In genomic region chr12:32841442-32841900, GRCm38 (mm10) we compare ENCODE assay signal across 33 mouse cellular contexts. TPM values are rescaled to one million over a fixed set of nuclear protein-coding genes. Genes with fewer than 3 reads are reported as not detected.
DNase-seq lines count a peak whose midpoint lies in the region; ATAC-seq and TF ChIP-seq lines count a peak whose summit lies in the region.
"Had no signal": no experiment of that assay in that cellular context is flagged by ENCODE, and none has a peak within 500 bp of the region (broad histone marks: within the 10 kb centered on the region; RNA-seq: fewer than 3 reads in every experiment).

No protein-coding gene starts in this region.

- no peak for TF ChIP-seq CTCF in gastrocnemius, adult 2 months (IDR thresholded peaks at IDR 0.05)

- peak overlapping the region; percentile 88 for H3K27ac ChIP-seq in gastrocnemius, adult 2 months
- H3K27ac ChIP-seq in midbrain, embryonic 13.5 days: no peak overlapping the region
- no peak overlapping the region for H3K27ac ChIP-seq in midbrain, embryonic 11.5 days (ENCODE audit: low read depth, low read length)
- H3K27ac ChIP-seq: heart, embryonic 13.5 days; hindbrain, embryonic 10.5 days; hindbrain, embryonic 15.5 days; kidney, embryonic 15.5 days; left cerebral cortex, adult 2 months; limb, embryonic 12.5 days; liver, embryonic 15.5 days; macrophage; midbrain, embryonic 12.5 days had no signal

- no peaks in the 10 kb centered on the region for H3K27me3 ChIP-seq in midbrain, embryonic 13.5 days
- H3K27me3 ChIP-seq in midbrain, embryonic 11.5 days (ENCODE audit: control insufficient read depth, insufficient read depth, low read length): no peaks in the 10 kb centered on the region
- H3K27me3 ChIP-seq: heart, embryonic 13.5 days; hindbrain, embryonic 15.5 days; kidney, embryonic 15.5 days; limb, embryonic 12.5 days; liver, embryonic 15.5 days; midbrain, embryonic 12.5 days had no signal

- H3K9me3 ChIP-seq in midbrain, embryonic 13.5 days: no peaks in the 10 kb centered on the region
- no peaks in the 10 kb centered on the region for H3K9me3 ChIP-seq in midbrain, embryonic 11.5 days (ENCODE audit: control insufficient read depth, low read length)
- H3K9me3 ChIP-seq: heart, embryonic 13.5 days; hindbrain, embryonic 10.5 days; hindbrain, embryonic 15.5 days; kidney, embryonic 15.5 days; limb, embryonic 12.5 days; liver, embryonic 15.5 days; midbrain, embryonic 12.5 days had no signal

- no peak overlapping the region for H3K4me3 ChIP-seq in gastrocnemius, adult 2 months
- H3K4me3 ChIP-seq in midbrain, embryonic 13.5 days (replicated peaks): no peak overlapping the region
- H3K4me3 ChIP-seq in midbrain, embryonic 11.5 days (ENCODE audit: low read depth, low read length): no peak overlapping the region
- H3K4me3 ChIP-seq: erythroblast, embryonic 14.5 days; heart, embryonic 13.5 days; hindbrain, embryonic 10.5 days; hindbrain, embryonic 15.5 days; kidney, embryonic 15.5 days; left cerebral cortex, adult 2 months; limb, embryonic 12.5 days; liver, embryonic 15.5 days; midbrain, embryonic 12.5 days had no signal

- 42% methylated on average over 7 of the region's 7 CpGs for WGBS in midbrain, embryonic 13.5 days
- 67% methylated on average over 7 of the region's 7 CpGs for WGBS in midbrain, embryonic 11.5 days

- intact Hi-C loops in gastrocnemius, adult 2 months (cut with DNase I): no loop called here

- no peak for DNase-seq in gastrocnemius, adult 2 months
- DNase-seq in gastrocnemius, adult 18-20 months (ENCODE audit: low spot score): no peak
- no peak for DNase-seq in midbrain, embryonic 11.5 days (ENCODE audit: low spot score, missing footprints)
- no peak for DNase-seq in ovary, adult 18-20 months (ENCODE audit: low spot score)
- DNase-seq in spleen, adult 12 weeks (ENCODE audit: low spot score): no peak
- DNase-seq: adrenal gland, adult 2 months; adrenal gland, postnatal 36 days; cerebellum, adult 2 months; cerebellum, postnatal 14 days; gastrocnemius, postnatal 14 days; heart, postnatal 14 days; kidney, adult 11 months; kidney, postnatal 25 days; lung, embryonic 14.5 days; right cerebral cortex, adult 18-20 months; thymus, adult 2 months; thymus, postnatal 36 days had no signal

- H3K4me1 ChIP-seq in midbrain, embryonic 13.5 days (replicated peaks): no peaks in the 10 kb centered on the region; the same call in 1 of the 2 replicates
- H3K4me1 ChIP-seq in midbrain, embryonic 11.5 days (ENCODE audit: control insufficient read depth, insufficient read depth, low read length): no peaks in the 10 kb centered on the region
- H3K4me1 ChIP-seq: hindbrain, embryonic 10.5 days; hindbrain, embryonic 15.5 days; kidney, embryonic 15.5 days; limb, embryonic 12.5 days; liver, embryonic 15.5 days; midbrain, embryonic 12.5 days had no signal

- ATAC-seq in midbrain, embryonic 13.5 days: peak; percentile 69
- no peak for ATAC-seq in midbrain, embryonic 11.5 days (ENCODE audit: low FRiP score)
- peak; percentile 82 for ATAC-seq in granulocyte monocyte progenitor cell, adult 5-6 weeks (replicated peaks; ENCODE audit: poor library complexity, severe bottlenecking)
- ATAC-seq: activated CD4-positive, CD25-positive, alpha-beta regulatory T cell, adult 4 months; CD4-positive, CD25-positive, alpha-beta regulatory T cell, adult 4 months; forebrain, embryonic 16.5 days; inflammation-experienced regulatory T-cells, adult 6 months had no signal

- H3K4me2 ChIP-seq in midbrain, embryonic 13.5 days (replicated peaks): no peak overlapping the region
- no peak overlapping the region for H3K4me2 ChIP-seq in midbrain, embryonic 11.5 days
- H3K4me2 ChIP-seq: heart, embryonic 13.5 days; hindbrain, embryonic 15.5 days; kidney, embryonic 15.5 days; limb, embryonic 12.5 days; liver, embryonic 15.5 days; lung, embryonic 14.5 days; midbrain, embryonic 12.5 days had no signal

- H3K36me3 ChIP-seq in midbrain, embryonic 13.5 days: peaks cover 66% of the 10 kb centered on the region
- peaks cover 7% of the 10 kb centered on the region; the same call in 1 of the 2 replicates for H3K36me3 ChIP-seq in midbrain, embryonic 11.5 days (ENCODE audit: control insufficient read depth, insufficient read depth, low read length)

- no peak overlapping the region for H3K9ac ChIP-seq in midbrain, embryonic 13.5 days (replicated peaks)
- no peak overlapping the region for H3K9ac ChIP-seq in midbrain, embryonic 11.5 days (ENCODE audit: low read length)
- H3K9ac ChIP-seq: heart, embryonic 13.5 days; hindbrain, embryonic 15.5 days; kidney, embryonic 15.5 days; limb, embryonic 12.5 days; liver, embryonic 15.5 days; lung, embryonic 14.5 days; midbrain, embryonic 12.5 days had no signal

RNA-seq across cellular contexts. Expression of gene Nampt, which starts 22.1 kb away (rescaled TPM):
- total RNA-seq in gastrocnemius, adult 2 months (2021): 10 to 100 TPM; 90.3 to 94.4 TPM
- total RNA-seq in gastrocnemius, adult 18-20 months (2021): 10 to 100 TPM; 74.1 to 88.1 TPM
- polyA plus RNA-seq in midbrain, embryonic 13.5 days (2015; fragmentation: Nextera tagmentation; extraction: Ambion mirVana): 30.6 and 36.4 TPM in 2 replicates
- polyA plus RNA-seq in midbrain, embryonic 11.5 days (2014; fragmentation: Nextera tagmentation; extraction: Ambion mirVana): 43.4 and 44.3 TPM in 2 replicates
- total RNA-seq in granulocyte monocyte progenitor cell, adult 5-6 weeks (2014; fragmentation: Nextera tagmentation): 51.8 and 57.7 TPM in 2 replicates
- 66.0 and 79.2 TPM in 2 replicates for total RNA-seq in granulocyte monocyte progenitor cell, adult 5-6 weeks (2017)
